8 mouse cellular contexts compared by ENCODE assay signal in genomic region chr9:36916915-36917314, GRCm38 (mm10).
DNase-seq lines count a peak whose midpoint lies in the region; ATAC-seq and TF ChIP-seq lines count a peak whose summit lies in the region.

No protein-coding gene starts in this region.

- H3K27ac ChIP-seq in heart, embryonic 13.5 days (replicated peaks): 0 out of 2 replicates have a peak overlapping the region, but pooled peaks have one; percentile 18
- no peak overlapping the region for H3K27ac ChIP-seq in heart, embryonic 10.5 days
- peak overlapping the region; percentile 75 for H3K27ac ChIP-seq in embryonic facial prominence, embryonic 13.5 days
- H3K27ac ChIP-seq in kidney, postnatal 0 days: peak overlapping the region; percentile 47; the same call in 1 of the 2 replicates

- H3K36me3 ChIP-seq in heart, embryonic 13.5 days: no peaks in the 10 kb centered on the region
- no peaks in the 10 kb centered on the region for H3K36me3 ChIP-seq in heart, embryonic 10.5 days
- no peaks in the 10 kb centered on the region for H3K36me3 ChIP-seq in embryonic facial prominence, embryonic 13.5 days
- H3K36me3 ChIP-seq in kidney, postnatal 0 days (ENCODE audit: insufficient read depth, low read length): no peaks in the 10 kb centered on the region
- H3K36me3 ChIP-seq in myocyte (ENCODE audit: control insufficient read depth, insufficient read depth): no peaks in the 10 kb centered on the region

- peaks cover 9% of the 10 kb centered on the region for H3K4me1 ChIP-seq in heart, embryonic 13.5 days
- H3K4me1 ChIP-seq in heart, embryonic 10.5 days: peaks cover 7% of the 10 kb centered on the region
- H3K4me1 ChIP-seq in embryonic facial prominence, embryonic 13.5 days: peaks cover 27% of the 10 kb centered on the region
- 0 out of 2 replicates have a peak, but pooled peaks cover 5% of the 10 kb centered on the region for H3K4me1 ChIP-seq in kidney, postnatal 0 days (replicated peaks; ENCODE audit: insufficient read depth, low read length)

- peak overlapping the region; percentile 55 for H3K4me2 ChIP-seq in heart, embryonic 13.5 days
- peak overlapping the region; percentile 44 for H3K4me2 ChIP-seq in embryonic facial prominence, embryonic 13.5 days
- H3K4me2 ChIP-seq in kidney, postnatal 0 days (ENCODE audit: low read length): peak overlapping the region; percentile 33
- H3K4me2 ChIP-seq in myocyte (ENCODE audit: low read depth): peak overlapping the region; percentile 62

- no peak for DNase-seq in heart, embryonic 10.5 days (ENCODE audit: low spot score)
- peak; percentile 79 for DNase-seq in kidney, postnatal 0 days (ENCODE audit: low spot score)
- DNase-seq in retina, embryonic 14.5 days (ENCODE audit: low spot score): no peak
- no peak for DNase-seq in cerebellum, postnatal 4 days (ENCODE audit: low spot score in 2 of 2)

- ATAC-seq in heart, embryonic 13.5 days (ENCODE audit: extremely low read depth, insufficient number of reproducible peaks, low FRiP score, low TSS enrichment): no peak
- ATAC-seq in embryonic facial prominence, embryonic 13.5 days (ENCODE audit: insufficient number of reproducible peaks, insufficient read depth, low FRiP score, low TSS enrichment, low read depth): peak; percentile 33; the same call in 1 of the 2 replicates
- ATAC-seq in kidney, postnatal 0 days (replicated peaks; ENCODE audit: low FRiP score, low read depth): peak; percentile 75
- no peak for ATAC-seq in granulocyte monocyte progenitor cell, adult 5-6 weeks (replicated peaks; ENCODE audit: poor library complexity, severe bottlenecking)

- no peaks in the 10 kb centered on the region for H3K27me3 ChIP-seq in heart, embryonic 13.5 days (replicated peaks)
- no peaks in the 10 kb centered on the region for H3K27me3 ChIP-seq in heart, embryonic 10.5 days (ENCODE audit: insufficient read depth, poor library complexity, severe bottlenecking)
- no peaks in the 10 kb centered on the region for H3K27me3 ChIP-seq in embryonic facial prominence, embryonic 13.5 days
- no peaks in the 10 kb centered on the region for H3K27me3 ChIP-seq in kidney, postnatal 0 days (ENCODE audit: insufficient read depth, low read length)
- H3K27me3 ChIP-seq in myocyte (ENCODE audit: control insufficient read depth, insufficient read depth, insufficient read length): no peaks in the 10 kb centered on the region

- no peak overlapping the region for H3K9ac ChIP-seq in heart, embryonic 13.5 days
- H3K9ac ChIP-seq in embryonic facial prominence, embryonic 13.5 days: no peak overlapping the region
- H3K9ac ChIP-seq in kidney, postnatal 0 days (ENCODE audit: low read depth, low read length): no peak overlapping the region

- no peak for TF ChIP-seq POLR2A in myocyte (IDR thresholded peaks at IDR 0.05; ENCODE audit: insufficient read length, low read depth)

- no peak overlapping the region for H3ac ChIP-seq in myocyte (ENCODE audit: control insufficient read depth, insufficient read length)

- WGBS in heart, embryonic 13.5 days: 32% methylated on average over 5 of the region's 5 CpGs
- WGBS in heart, embryonic 10.5 days: 21% methylated on average over 5 of the region's 5 CpGs
- WGBS in embryonic facial prominence, embryonic 13.5 days: 13% methylated on average over 5 of the region's 5 CpGs
- WGBS in kidney, postnatal 0 days: 21% methylated on average over 5 of the region's 5 CpGs

- no peak for TF ChIP-seq CTCF in kidney, postnatal 0 days (IDR thresholded peaks at IDR 0.05; ENCODE audit: low read depth)

- no peak overlapping the region for H3K4me3 ChIP-seq in heart, embryonic 13.5 days
- no peak overlapping the region; the same call in 1 of the 2 replicates for H3K4me3 ChIP-seq in heart, embryonic 10.5 days
- no peak overlapping the region for H3K4me3 ChIP-seq in embryonic facial prominence, embryonic 13.5 days
- H3K4me3 ChIP-seq in kidney, postnatal 0 days (replicated peaks; ENCODE audit: low read depth, low read length): no peak overlapping the region
- H3K4me3 ChIP-seq in myocyte: no peak overlapping the region

- H3K79me2 ChIP-seq in myocyte (ENCODE audit: control insufficient read depth, insufficient read depth): no peaks in the 10 kb centered on the region

- H3K9me3 ChIP-seq in heart, embryonic 13.5 days: no peaks in the 10 kb centered on the region
- no peaks in the 10 kb centered on the region for H3K9me3 ChIP-seq in heart, embryonic 10.5 days
- no peaks in the 10 kb centered on the region for H3K9me3 ChIP-seq in embryonic facial prominence, embryonic 13.5 days
- no peaks in the 10 kb centered on the region for H3K9me3 ChIP-seq in kidney, postnatal 0 days (replicated peaks; ENCODE audit: low read length)

TF ChIP-seq in myocyte, 11 proteins besides CTCF, POLR2A, EP300 and RAD21:
- peak; percentile 74 to 88 (median 86) for TF ChIP-seq MYOD1 (IDR thresholded peaks at IDR 0.05; ENCODE audit: control insufficient read depth in 1 of 3, insufficient read length in 2 of 3, low read depth in 2 of 3)
- TF ChIP-seq TCF12 (IDR thresholded peaks at IDR 0.05; ENCODE audit: insufficient read depth, poor library complexity, severe bottlenecking): peak; percentile 71
- no peak for TF ChIP-seq MAX (IDR thresholded peaks at IDR 0.05; ENCODE audit: low read depth)
- TF ChIP-seq SRF (IDR thresholded peaks at IDR 0.05; ENCODE audit: control insufficient read depth, insufficient read length, low read depth): no peak
- no peak for TF ChIP-seq TCF3 (IDR thresholded peaks at IDR 0.05; ENCODE audit: insufficient read length, low read depth)
- no peak for TF ChIP-seq REST (IDR thresholded peaks at IDR 0.05; ENCODE audit: insufficient read depth, insufficient read length)
- TF ChIP-seq POLR2AphosphoS2 (IDR thresholded peaks at IDR 0.05; ENCODE audit: insufficient read length, low read depth): no peak
- TF ChIP-seq CEBPB (IDR thresholded peaks at IDR 0.05; ENCODE audit: insufficient read depth, poor library complexity, severe bottlenecking): peak; percentile 62; the same call in 1 of the 2 replicates
- TF ChIP-seq USF1 (IDR thresholded peaks at IDR 0.05; ENCODE audit: low read depth): no peak
- peak; percentile 28 to 92 (median 90) for TF ChIP-seq MYOG (IDR thresholded peaks at IDR 0.05; ENCODE audit: control insufficient read depth in 1 of 3, insufficient read depth in 1 of 3, insufficient read length in 2 of 3, low read depth in 2 of 3)

Comparison
In these comparisons a context has a peak if more than half of its experiments do, and no peak if none do; other contexts are left out.
1. ATAC-seq: peak in embryonic facial prominence, embryonic 13.5 days (single experiment) and kidney, postnatal 0 days (single experiment); none in heart, embryonic 13.5 days (single experiment) and granulocyte monocyte progenitor cell, adult 5-6 weeks (single experiment).
2. Peak in every context shown above with its lines, with median percentiles within 50 percentile points of each other: H3K4me2 ChIP-seq.